In genomic region chr6:146284921-146285565, GRCm38 (mm10) we compare ENCODE assay signal across 26 mouse cellular contexts.
DNase-seq lines count a peak whose midpoint lies in the region; ATAC-seq and TF ChIP-seq lines count a peak whose summit lies in the region.
"Had no signal": no experiment of that assay in that cellular context is flagged by ENCODE, and none has a peak within 500 bp of the region (broad histone marks: within the 10 kb centered on the region; RNA-seq: fewer than 3 reads in every experiment).

No protein-coding gene starts in this region.

- DNase-seq in heart, adult 11 months = peak; percentile 85
- no peak for DNase-seq in layer of hippocampus, adult 2 months (ENCODE audit: low spot score in 2 of 2)
- DNase-seq in layer of hippocampus, adult 9-10 months (ENCODE audit: low spot score) = no peak
- DNase-seq in A20 (ENCODE audit: low read depth, low spot score) = peak; percentile 33
- no peak for DNase-seq in hindbrain, embryonic 14.5 days (ENCODE audit: low spot score)
- DNase-seq: adrenal gland, adult 8-10 months; adrenal gland, postnatal 36 days; cerebellum, adult 11 months; cerebellum, adult 8-10 months; cerebellum, postnatal 14 days; embryo, embryonic 11 days; gastrocnemius, adult 2 months; gastrocnemius, postnatal 25 days; heart, adult 2 months; heart, postnatal 36 days had no signal

- WGBS in heart, embryonic 12.5 days = 77% methylated on average over 11 of the region's 11 CpGs
- 75% methylated on average over 11 of the region's 11 CpGs for WGBS in intestine, embryonic 15.5 days
- 89% methylated on average over 11 of the region's 11 CpGs for WGBS in hindbrain, embryonic 14.5 days

- H3K4me1 ChIP-seq in heart, embryonic 12.5 days (replicated peaks) = 0 out of 2 replicates have a peak, but pooled peaks cover 11% of the 10 kb centered on the region
- peaks cover 19% of the 10 kb centered on the region for H3K4me1 ChIP-seq in intestine, embryonic 15.5 days (replicated peaks)
- H3K4me1 ChIP-seq in hindbrain, embryonic 14.5 days (replicated peaks; ENCODE audit: control insufficient read depth, insufficient read depth, low read length) = no peaks in the 10 kb centered on the region

- H3K4me3 ChIP-seq in heart, embryonic 12.5 days = no peak overlapping the region
- H3K4me3 ChIP-seq in layer of hippocampus, adult 2 months = no peak overlapping the region
- no peak overlapping the region for H3K4me3 ChIP-seq in intestine, embryonic 15.5 days (replicated peaks)
- H3K4me3 ChIP-seq in hindbrain, embryonic 14.5 days (replicated peaks; ENCODE audit: low read length) = no peak overlapping the region
- H3K4me3 ChIP-seq: embryonic facial prominence, embryonic 15.5 days; erythroblast, embryonic 14.5 days; forebrain, embryonic 10.5 days; gastrocnemius, adult 2 months; heart, adult 2 months; heart, embryonic 13.5 days had no signal

- ATAC-seq in heart, embryonic 12.5 days (ENCODE audit: insufficient number of reproducible peaks, low FRiP score) = no peak
- peak; percentile 56 for ATAC-seq in intestine, embryonic 15.5 days
- no peak for ATAC-seq in CD4-positive, CD25-positive, alpha-beta regulatory T cell, adult 4 months
- ATAC-seq in hindbrain, embryonic 14.5 days (ENCODE audit: low FRiP score) = no peak
- ATAC-seq: forebrain, embryonic 14.5 days; hindbrain, embryonic 16.5 days; Patski had no signal

- H3K27me3 ChIP-seq in heart, embryonic 12.5 days (replicated peaks) = no peaks in the 10 kb centered on the region
- no peaks in the 10 kb centered on the region for H3K27me3 ChIP-seq in intestine, embryonic 15.5 days (replicated peaks)
- H3K27me3 ChIP-seq in hindbrain, embryonic 14.5 days (ENCODE audit: control insufficient read depth, insufficient read depth, low read length) = no peaks in the 10 kb centered on the region
- H3K27me3 ChIP-seq: CH12.LX; embryonic facial prominence, embryonic 15.5 days; heart, embryonic 13.5 days; Patski had no signal

- no peak overlapping the region for H3K27ac ChIP-seq in heart, embryonic 12.5 days (ENCODE audit: poor library complexity, severe bottlenecking)
- peak overlapping the region; percentile 40; the same call in 1 of the 2 replicates for H3K27ac ChIP-seq in layer of hippocampus, adult 2 months
- H3K27ac ChIP-seq in intestine, embryonic 15.5 days = no peak overlapping the region
- H3K27ac ChIP-seq in hindbrain, embryonic 14.5 days = no peak overlapping the region
- H3K27ac ChIP-seq: embryonic facial prominence, embryonic 15.5 days; forebrain, embryonic 10.5 days; gastrocnemius, adult 2 months; heart, adult 2 months; heart, embryonic 13.5 days had no signal

- TF ChIP-seq CTCF in layer of hippocampus, adult 2 months (conservative IDR thresholded peaks at IDR 0.05) = no peak

- H3K9me3 ChIP-seq in heart, embryonic 12.5 days (replicated peaks) = peaks cover 11% of the 10 kb centered on the region
- no peaks in the 10 kb centered on the region for H3K9me3 ChIP-seq in intestine, embryonic 15.5 days
- 0 out of 2 replicates have a peak, but pooled peaks cover 4% of the 10 kb centered on the region for H3K9me3 ChIP-seq in hindbrain, embryonic 14.5 days (ENCODE audit: control insufficient read depth, low read length)
- H3K9me3 ChIP-seq: embryonic facial prominence, embryonic 15.5 days had no signal

- H3K4me2 ChIP-seq in heart, embryonic 12.5 days = no peak overlapping the region
- H3K4me2 ChIP-seq in intestine, embryonic 15.5 days (replicated peaks) = no peak overlapping the region
- H3K4me2 ChIP-seq in hindbrain, embryonic 14.5 days (replicated peaks) = no peak overlapping the region
- H3K4me2 ChIP-seq: embryonic facial prominence, embryonic 15.5 days; heart, embryonic 13.5 days had no signal

- no peak overlapping the region for H3K9ac ChIP-seq in heart, embryonic 12.5 days
- no peak overlapping the region for H3K9ac ChIP-seq in intestine, embryonic 15.5 days
- H3K9ac ChIP-seq in hindbrain, embryonic 14.5 days = no peak overlapping the region
- H3K9ac ChIP-seq: embryonic facial prominence, embryonic 15.5 days; heart, embryonic 13.5 days had no signal

- peaks cover 36% of the 10 kb centered on the region for H3K36me3 ChIP-seq in heart, embryonic 12.5 days
- no peaks in the 10 kb centered on the region for H3K36me3 ChIP-seq in intestine, embryonic 15.5 days
- H3K36me3 ChIP-seq in hindbrain, embryonic 14.5 days (replicated peaks; ENCODE audit: control insufficient read depth, insufficient read depth) = no peaks in the 10 kb centered on the region
- H3K36me3 ChIP-seq: embryonic facial prominence, embryonic 15.5 days; forebrain, embryonic 10.5 days had no signal

Comparison
In these comparisons a context has a peak if more than half of its experiments do, and no peak if none do; other contexts are left out.
1. DNase-seq: peak in heart, adult 11 months (single experiment) and A20 (single experiment); none in layer of hippocampus, adult 2 months (0 of 2), layer of hippocampus, adult 9-10 months (single experiment) and hindbrain, embryonic 14.5 days (single experiment).